Mouse (Mus musculus) urinary bladder, adult 18-20 months (tissue): Measurements from ENCODE around the gene Arhgap45.
A peak's percentile ranks its signal among the peaks of the same experiment; 100 is the strongest.

Source experiments
- DNase-seq, 2 experiments: peaks; one replicate each; pipeline ENCODE4 v3.0.0; 2022; ENCODE audit warnings: low spot score in 2 of 2, mixed read lengths in 2 of 2

Arhgap45 gene

DNA sequence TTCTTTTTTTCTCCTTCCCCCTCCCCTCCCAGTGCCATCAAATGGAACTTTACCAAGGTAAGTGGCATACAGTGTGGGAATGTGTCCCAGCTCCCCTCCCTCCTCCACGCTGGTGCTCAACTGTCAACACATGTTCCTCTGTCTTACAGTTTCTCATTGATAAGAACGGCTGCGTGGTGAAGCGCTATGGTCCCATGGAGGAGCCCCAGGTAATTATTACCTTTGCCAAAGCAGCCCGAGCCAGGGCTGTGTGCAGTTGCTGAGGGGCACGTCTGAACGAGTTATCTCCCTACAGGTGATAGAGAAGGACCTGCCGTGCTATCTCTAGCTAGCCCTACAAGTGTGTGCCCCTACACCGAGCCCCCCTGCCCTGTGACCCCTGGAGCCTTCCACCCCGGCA lies 39.4 kb downstream of the Arhgap45 start:
- DNase-seq = no peak

DNA sequence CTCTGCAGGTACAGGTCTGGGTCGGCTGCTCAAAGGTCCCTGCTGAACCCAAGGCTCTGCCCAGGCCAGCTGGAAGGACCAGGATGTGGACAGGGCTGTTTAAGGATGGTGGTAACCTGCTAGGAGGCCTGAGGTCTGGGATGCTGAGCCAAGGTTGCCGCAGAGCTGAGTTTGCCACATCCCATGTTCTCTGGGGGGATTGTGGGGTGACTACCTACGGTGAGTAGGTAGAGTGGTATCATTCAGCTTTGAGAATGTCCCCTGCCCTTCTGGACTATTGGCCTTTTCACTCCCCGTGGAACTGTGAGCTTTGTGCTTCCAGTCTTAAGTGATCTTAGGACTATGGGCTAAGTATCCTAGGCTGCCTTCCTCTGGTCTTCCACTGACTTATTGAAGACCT lies 40.1 kb downstream of the Arhgap45 start:
- no peak for DNase-seq

DNA sequence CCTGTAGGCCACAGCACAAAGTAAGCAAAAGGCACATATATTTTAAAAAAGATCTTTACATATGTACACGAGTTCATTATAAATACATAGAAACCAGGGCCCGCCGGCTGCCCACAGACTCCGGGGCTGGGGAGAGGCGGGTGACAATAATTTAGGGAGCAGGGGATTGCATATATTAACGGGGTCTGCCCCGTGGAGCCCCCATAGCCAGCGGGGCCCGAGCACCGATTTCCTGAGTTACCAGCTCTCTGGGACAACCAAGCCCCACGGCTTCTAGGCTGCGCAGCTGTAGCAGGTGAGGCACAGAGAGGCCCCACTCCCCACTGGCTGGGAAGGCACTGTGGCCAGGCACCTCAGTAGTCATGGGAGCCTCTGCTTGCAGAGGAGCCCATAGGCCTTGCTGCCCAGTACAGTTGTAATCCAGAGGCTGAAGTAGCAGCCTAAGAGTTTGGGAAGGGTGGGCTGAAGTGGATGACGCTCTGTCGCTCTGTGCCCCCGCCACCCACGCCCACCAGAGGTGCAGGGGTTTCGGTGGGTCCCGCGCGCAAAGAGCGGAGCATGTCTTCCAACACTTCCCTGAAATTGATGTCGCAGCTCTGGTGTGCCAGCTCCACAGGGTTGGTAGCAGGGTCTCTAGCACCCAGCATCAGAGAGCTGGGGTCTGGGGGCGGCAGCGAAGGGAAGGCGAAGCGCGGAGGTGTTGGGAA lies 40.7 kb downstream of the Arhgap45 start:
- DNase-seq = no peak

DNA sequence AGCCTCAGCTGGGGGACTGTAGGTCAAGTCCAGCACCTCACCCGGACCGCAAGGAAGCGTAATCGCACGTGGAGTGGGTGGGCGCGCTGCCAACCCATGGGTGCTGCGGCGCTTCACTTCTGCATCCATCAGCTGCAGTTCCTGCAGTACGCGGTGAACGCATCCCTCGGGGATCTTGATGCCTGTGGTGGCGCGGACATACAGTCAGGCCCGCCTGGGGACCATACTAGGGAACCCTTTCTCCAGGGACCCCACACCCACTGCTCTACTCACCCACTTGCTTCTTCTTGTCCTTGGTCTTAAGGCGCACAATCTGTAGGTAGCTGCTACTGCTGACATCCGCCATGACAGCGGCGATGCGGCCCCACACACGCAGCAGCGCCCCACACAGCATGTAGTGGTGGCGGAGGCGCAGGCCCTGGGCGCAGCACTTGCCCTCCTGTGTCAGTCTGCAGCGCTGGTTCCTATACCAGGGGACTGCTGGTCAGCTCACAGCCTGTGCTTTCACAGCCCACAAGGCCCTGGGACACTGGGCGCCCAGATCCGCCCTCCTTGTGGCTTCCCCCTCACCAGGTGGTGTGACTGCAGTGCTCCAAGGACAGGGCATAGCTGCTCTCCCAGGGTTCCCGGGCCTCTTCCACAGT lies 41.4 kb downstream of the Arhgap45 start:
- DNase-seq = no peak

DNA sequence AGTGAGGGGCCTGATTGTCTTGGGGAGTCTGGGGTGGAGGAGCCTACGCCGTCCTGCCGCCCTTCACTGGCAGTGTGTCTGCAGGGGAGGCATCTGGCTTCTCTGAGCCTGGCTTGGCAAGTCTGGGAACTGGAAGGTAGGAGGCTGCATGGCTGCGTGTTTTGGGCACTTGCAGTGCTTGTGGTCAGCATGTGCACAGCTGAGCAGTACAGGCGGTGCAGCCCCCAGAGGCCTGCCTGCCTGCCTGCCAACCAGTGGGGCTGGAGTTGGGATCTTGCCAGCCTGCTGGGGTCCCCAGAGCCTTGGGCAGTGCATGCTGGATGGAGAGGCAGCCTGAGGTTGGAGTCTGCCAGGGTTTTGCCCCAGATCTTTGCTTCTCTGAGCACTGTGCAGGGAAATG lies 46.7 kb downstream of the Arhgap45 start:
- no peak for DNase-seq

DNA sequence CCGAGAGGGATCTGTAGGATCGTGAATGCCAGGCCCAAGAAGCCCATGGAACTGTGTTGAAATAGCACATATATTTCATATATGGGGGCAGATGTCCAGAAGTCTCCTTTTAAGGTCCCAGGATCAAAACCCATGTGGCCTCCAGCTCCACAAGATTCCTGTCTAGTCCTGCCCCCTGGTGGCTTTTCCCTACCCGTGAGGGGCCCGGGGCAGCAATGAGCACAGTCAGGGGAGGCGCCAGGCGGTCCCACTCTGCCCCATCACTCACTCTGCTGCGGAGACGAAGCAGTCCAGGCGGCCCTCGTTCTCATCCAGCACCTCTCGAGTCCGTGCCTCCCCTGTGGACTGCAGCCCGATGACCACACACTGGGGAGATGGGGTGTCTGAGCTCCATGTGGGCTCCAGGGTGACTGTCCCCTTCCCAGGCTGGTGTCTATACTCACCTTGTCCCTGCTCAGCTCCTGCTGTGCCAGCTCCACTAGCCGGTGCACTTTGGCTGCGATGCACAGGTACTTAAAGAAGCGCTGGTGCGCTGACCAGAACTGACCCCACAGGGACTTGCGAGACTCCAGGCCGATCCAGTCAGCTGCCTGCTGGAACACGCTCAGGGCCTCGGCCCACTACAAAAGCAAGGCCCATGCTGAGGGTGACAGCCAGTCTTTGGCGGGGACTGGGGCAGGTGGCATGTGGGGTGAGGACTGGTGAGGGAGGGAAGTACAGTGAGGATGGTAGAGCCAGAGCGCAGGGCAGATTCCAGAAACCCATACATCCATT lies 47.6 kb downstream of the Arhgap45 start:
- DNase-seq = no peak

DNA sequence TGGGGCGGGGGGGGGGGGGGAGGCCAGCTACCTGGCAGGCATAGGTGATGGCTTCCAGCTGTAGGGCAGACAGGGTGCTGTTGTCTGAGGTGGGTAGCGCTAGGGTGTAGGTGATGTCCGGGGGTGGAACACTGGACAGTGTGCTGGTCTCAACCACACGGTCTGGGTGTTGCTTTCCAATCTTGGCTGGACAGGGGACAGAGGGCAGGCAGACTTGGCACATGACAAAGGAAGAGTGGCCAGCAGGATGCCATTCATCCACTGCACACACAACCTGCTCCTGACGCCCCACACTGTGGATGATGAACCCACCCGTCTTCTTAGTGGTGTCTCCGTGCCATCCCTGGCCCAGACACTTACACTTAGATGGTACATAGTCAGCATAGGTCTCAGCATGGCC lies 52.8 kb downstream of the Arhgap45 start:
- no peak for DNase-seq

DNA sequence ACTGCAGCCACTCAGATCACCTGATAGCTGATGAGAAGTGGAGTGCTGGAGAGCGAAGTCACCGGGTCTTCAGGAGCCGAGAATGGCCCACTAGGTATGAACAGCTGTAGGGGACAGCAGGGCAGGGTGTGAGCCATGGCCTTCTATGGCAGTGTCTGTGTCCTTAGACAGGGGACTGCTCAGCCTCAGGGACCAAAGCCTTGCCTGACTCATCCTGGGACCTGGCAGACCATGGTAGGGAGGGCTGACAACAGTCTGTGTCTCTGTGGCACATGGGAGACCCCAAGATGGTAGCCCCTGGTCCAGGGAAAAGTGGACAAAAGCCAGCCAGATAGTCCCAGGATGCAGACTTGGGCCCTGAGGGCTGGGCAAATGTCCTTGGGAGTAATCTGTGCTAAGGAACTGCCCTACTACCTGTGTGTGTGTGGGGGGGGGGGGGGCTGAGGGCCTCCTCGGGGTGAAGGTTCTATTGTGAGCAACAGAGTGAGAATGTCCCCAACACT lies 53.5 kb downstream of the Arhgap45 start:
- DNase-seq = no peak

DNA sequence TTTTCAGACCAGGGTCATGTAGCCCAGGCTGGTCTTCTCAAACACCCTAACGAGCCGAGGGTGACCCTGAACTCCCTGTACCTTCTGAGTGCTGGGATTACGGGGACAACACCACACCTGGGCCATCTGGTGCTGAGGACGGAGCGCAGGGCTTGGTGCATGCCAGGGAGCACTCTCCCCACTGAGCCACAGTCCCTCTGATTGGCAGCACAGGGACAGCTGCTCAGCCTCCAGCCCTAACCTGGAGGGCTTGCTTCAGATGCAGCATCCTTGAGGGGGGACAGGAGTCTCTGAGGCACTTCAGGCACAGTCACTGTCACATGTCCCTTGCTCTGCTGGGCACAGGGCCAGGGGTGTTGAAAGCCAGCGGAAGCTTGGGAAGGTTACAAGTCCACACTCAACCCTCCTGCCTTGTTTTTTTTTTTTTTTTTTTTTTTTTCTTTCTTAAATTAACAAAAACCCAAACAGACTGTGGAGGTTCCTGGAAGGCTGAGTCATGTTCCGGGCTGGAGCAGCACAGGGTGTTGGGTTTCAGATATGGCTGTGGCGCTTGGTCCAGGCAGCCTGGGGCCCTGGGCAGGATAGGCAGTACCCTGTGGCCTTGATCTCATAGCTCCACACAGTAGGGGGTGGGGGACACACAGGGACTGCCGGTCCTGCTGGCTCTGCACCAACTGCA lies 54.5 kb downstream of the Arhgap45 start:
- DNase-seq = peak; percentile 74 to 80

DNA sequence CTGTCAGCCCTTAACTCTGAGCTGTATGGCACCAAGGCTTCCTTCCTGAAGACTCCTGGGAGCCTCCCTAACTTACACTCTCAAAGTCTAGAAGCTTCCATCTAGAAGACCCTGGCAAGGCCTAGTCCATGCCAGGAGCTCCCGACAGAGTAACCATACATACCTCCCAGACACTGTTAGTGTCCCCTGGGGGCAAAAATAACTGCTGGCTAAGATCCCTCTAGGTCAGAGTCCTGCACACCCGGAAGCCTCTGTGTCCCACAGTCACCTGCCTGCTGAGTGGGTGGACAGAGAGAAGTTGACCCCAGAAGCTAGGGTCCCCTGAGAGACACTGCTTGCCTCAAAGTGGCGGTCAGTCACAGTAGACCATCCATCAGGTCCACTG lies 55.1 kb downstream of the Arhgap45 start:
- DNase-seq = no peak

DNA sequence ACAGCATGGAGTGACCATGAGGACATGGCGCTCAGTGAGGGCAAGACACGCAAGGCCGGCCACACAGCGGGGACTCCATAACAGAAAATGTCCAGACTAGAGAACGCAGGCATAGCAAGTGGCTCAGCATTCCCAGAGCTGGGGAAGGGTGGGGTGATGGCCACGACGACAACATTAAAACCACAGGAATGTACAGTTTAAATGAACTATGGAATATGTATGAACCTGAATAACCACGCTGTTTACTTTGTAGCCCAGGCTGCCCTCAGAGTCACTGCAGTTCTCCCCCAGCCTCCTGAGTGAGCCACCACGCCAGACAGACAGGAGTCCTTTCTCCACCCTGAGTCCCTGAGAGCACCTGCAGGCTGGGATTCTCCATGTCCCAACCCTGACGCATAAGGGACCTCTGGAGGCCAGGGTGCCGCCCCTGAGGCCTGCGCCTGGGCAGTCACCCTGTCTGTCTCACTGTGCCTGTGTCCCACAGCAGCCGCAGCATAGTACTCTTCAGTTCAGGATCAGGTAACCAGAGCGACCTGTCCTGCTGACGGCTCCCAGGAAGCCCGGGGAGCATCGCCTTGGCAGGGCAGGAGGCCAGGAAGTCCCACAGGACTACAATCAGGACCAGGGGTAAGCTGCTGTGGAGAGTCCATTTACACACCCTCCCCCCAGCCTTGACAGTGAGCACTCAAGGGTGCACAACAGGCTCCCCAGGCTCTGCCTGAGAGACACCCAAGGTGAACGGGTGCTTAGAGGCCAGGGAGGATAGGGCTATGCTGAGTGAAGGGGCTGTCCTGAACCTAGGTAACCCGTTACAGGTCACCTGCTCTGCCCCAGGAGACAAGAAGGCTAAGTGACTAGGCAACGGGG lies 56.4 kb downstream of the Arhgap45 start:
- DNase-seq = no peak

DNA sequence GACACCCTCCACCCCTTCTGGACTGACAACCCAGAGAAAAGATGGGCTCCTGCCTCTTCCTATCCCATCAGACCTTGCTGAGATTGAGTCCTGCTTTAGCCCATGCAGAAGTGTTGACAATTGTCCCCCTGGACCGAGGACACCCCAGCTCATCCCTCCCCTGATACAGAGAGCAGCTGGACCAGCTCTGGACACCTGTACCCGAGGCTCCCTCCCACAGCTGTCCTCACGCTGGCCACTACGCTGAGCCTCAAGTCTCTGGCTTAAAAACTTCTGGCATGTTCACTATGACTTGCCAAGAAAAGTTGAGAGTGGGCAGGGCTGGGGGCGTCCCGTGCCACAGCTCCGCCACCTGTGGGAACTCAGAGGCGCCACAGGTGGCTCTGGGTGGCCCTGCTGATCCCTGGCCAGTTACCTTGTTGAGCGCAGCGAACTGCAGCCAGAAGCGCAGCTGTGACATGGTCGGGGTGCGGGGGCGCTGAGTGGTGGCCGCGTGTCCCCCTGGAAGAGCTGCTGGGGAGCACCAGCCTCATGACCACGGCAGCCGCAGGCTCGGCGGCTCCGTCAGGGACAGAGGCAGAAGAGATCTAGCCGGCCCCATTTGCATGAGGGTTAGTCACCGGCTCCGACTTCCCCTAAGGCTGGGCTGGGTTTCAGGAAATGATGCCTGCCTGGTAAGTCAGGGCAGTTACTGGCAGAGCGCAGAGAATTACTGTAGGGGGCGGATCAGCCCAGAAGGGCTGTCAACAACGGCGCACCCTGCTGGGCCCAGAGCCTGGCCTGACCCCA lies 58.6 kb downstream of the Arhgap45 start:
- peak; percentile 67 to 80 for DNase-seq

DNA sequence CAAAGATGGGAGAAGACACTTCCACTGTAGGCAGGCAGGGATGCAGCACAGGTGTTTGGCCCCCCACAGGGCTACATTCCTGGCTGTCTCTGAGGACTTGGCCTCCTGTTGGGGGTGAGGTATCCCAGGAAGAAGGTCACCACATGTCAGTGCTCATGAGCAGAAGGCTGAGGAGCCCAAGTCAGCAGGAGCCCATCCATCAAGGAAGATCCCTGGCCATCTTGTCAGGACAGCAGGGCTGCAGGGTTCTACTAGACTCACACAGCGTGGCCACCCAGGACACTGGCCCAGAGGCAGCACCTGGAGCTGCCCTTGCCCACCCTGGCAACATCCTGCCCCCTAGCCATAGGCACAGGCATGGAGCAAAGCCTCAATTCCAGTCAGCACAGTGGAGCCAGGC lies 59.5 kb downstream of the Arhgap45 start:
- no peak for DNase-seq

DNA sequence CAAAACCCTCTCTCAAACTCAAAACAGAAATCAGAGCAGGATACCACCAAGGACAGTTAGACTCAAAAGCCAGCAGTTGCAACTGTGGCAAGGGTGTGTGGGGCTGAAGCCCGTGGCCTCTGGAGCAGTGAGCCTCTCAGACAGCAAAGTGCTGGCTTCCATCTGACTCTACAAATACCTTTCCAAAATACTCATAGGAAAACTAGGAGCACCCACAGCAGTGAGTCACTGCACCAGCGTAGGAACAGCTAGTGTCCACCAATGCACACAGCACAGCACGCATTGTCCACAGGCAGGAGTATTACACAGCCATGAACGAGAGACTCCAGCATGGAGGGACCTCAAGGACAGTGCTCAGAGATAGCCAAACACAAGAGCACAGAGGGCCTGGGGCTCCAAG lies 59.9 kb downstream of the Arhgap45 start:
- DNase-seq = no peak

DNA sequence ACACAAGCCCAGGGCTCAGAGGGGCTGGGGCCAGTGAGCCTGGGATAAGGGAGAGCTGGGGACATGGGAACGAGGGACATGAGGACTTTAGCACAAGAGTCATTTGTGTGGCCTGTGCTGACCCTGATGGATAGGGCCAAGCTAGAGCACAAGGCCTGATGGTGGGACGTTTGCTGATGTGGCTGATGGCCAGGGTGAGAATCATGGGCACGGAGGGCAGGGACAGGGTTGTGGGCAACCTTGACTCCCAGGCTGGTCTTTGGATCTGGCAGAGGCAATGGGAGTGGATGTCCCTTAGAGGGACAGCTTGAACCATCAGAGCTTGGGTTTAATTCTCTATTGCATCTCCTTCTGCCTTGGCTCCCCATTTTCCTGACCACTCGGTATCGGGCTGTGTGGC lies 60.9 kb downstream of the Arhgap45 start:
- no peak for DNase-seq

DNA sequence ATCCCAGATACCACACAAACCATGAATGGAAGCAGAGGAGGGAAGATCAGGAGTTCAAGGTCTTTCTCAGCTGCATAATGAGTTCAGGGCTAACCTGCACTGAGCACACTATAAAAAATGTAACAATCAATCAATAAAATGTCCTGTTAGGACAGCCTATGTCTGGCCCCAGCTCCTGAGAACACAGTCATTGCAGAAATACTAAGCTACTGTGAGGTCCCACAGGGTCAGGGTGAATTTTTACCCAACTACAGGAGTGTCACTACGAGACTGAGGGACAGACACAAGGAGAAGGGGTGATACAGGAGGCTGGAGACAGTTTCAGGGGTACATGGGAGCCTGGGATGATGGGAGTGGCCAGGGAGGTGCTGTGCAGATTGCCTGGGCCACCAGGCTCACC lies 61.9 kb downstream of the Arhgap45 start:
- no peak for DNase-seq

DNA sequence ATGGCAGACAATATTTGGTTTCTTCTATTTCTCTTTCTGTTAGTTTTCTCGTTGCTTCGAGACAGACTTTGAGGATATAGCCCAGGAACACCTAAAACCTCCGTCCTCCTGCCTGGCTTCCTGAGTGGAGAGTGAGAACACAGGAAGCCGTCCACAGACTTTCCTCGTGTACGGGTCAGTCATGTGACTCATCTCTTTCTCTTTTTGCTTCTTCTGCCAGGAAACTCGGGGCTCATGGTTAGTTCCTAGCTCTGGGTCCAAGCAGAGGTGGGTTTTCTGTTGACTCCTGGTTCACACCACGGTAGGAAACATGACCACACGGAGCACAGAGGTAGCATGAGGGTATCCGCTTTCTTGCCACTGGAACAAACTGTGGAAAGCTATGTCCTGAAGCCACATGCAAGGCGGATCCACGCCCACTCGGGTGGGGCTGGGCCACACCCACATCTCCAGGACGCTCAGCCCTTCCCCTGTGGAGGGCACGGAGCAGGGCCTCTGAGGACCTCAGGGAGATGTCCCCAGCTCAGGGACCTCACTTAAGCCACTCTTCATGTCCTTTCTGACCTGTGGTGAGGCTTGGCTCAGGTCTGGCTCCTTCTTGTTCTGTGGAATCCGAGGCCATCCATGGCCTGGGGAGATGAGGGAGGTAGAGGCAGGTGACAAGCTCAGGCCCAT lies 64.1 kb downstream of the Arhgap45 start:
- no peak for DNase-seq
